Mouse (Mus musculus): Measurements from ENCODE around the gene H2al1n.
"Not testable (repeated sequence)": the region's sequence is repeated elsewhere in the genome, so short reads cannot be mapped to it uniquely, and the experiment has no call there.

H2al1n gene

GRCm38 (mm10) chrX:14210848-14211247, at the start of gene H2al1n:
H2al1n (plus strand) TSS chrX:14211148.
- not testable (repeated sequence) for DNase-seq (ENCODE audit: low read depth)

- DNase-seq (ENCODE audit: low read depth), result no peak
Measured at GRCm38 (mm10) chrX:14199284-14199683, 11.7 kb upstream of the H2al1n start.

GRCm38 (mm10) chrX:14206112-14206875, 4.7 kb upstream of the H2al1n start:
- DNase-seq (ENCODE audit: low read depth), result no peak

GRCm38 (mm10) chrX:14229218-14229617, 18.3 kb downstream of the H2al1n start:
- DNase-seq (ENCODE audit: low read depth), result no peak

GRCm38 (mm10) chrX:14259597-14260239, 48.8 kb downstream of the H2al1n start:
- no peak for DNase-seq (ENCODE audit: low read depth)

Data from c-Kit-positive CD71-negative TER-119-negative erythroid progenitor cells, embryonic 14.5 days (primary cell).